ENCODE assay signal across 10 mouse cellular contexts in the genomic region with DNA sequence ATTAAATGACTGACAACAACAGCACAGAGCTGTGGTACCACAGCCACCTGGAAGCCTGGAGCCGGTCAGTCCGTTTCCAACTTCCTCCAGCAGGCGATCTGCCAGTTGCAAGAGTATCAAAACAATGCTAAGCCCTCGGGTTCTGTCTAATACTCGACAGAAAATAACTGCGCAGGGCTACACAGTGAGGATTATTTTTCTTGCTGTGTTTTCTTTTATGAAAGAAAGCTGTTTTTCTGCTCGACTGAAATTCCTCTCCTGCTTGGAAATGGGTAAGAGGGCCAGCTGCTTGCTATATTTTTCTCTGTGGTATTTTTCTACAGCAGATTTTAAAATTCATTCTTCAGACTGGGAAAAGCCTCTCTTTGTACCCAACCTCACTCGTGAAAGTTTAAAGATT. TPM values are rescaled to one million over a fixed set of nuclear protein-coding genes. Genes with fewer than 3 reads are reported as not detected.
DNase-seq lines count a peak whose midpoint lies in the region; ATAC-seq and TF ChIP-seq lines count a peak whose summit lies in the region.
"Had no signal": no experiment of that assay in that cellular context is flagged by ENCODE, and none has a peak within 500 bp of the region (broad histone marks: within the 10 kb centered on the region; RNA-seq: fewer than 3 reads in every experiment).

No protein-coding gene starts in this region.

- no peaks in the 10 kb centered on the region for H3K9me3 ChIP-seq in embryonic facial prominence, embryonic 11.5 days (replicated peaks; ENCODE audit: control insufficient read depth, low read length)

- peak; percentile 19 to 29 for DNase-seq in left cerebral cortex, adult 2 months (ENCODE audit: extremely low spot score in 1 of 2, low spot score in 2 of 2)
- no peak for DNase-seq in left cerebral cortex, adult 11 months (ENCODE audit: low spot score)
- DNase-seq in cerebellum, adult 11 months, result peak; percentile 58
- DNase-seq in embryonic facial prominence, embryonic 11.5 days (ENCODE audit: low spot score), result peak; percentile 66
- peak; percentile 10 for DNase-seq in heart, postnatal 25 days (ENCODE audit: low spot score)
- DNase-seq in layer of hippocampus, postnatal 36 days, result peak; percentile 30 to 38
- DNase-seq in right cerebral cortex, postnatal 4 days, result peak; percentile 50
- no peak for DNase-seq in yolk sac, embryonic 10.5 days (ENCODE audit: low spot score)

- no peaks in the 10 kb centered on the region for H3K36me3 ChIP-seq in embryonic facial prominence, embryonic 11.5 days (replicated peaks; ENCODE audit: control insufficient read depth, insufficient read depth, low read depth, low read length)

- 22% methylated on average over 8 of the region's 8 CpGs for WGBS in embryonic facial prominence, embryonic 11.5 days

- no peak overlapping the region for H3K9ac ChIP-seq in embryonic facial prominence, embryonic 11.5 days (replicated peaks; ENCODE audit: low read length)

- H3K27me3 ChIP-seq in embryonic facial prominence, embryonic 11.5 days (ENCODE audit: control insufficient read depth, insufficient read depth, low read length), result no peaks in the 10 kb centered on the region
- H3K27me3 ChIP-seq: Patski had no signal

- H3K4me1 ChIP-seq in embryonic facial prominence, embryonic 11.5 days (ENCODE audit: control insufficient read depth, insufficient read depth, low read length), result no peaks in the 10 kb centered on the region; the same call in 1 of the 2 replicates

- ATAC-seq in embryonic facial prominence, embryonic 11.5 days (replicated peaks; ENCODE audit: insufficient number of reproducible peaks, low FRiP score, low TSS enrichment, low read depth), result no peak
- ATAC-seq: Patski had no signal

- no peak overlapping the region; the same call in 1 of the 2 replicates for H3K4me3 ChIP-seq in left cerebral cortex, adult 2 months
- no peak overlapping the region for H3K4me3 ChIP-seq in embryonic facial prominence, embryonic 11.5 days (ENCODE audit: low read depth, low read length)

- H3K27ac ChIP-seq in left cerebral cortex, adult 2 months, result peak overlapping the region; percentile 83
- H3K27ac ChIP-seq in embryonic facial prominence, embryonic 11.5 days (replicated peaks; ENCODE audit: low read depth, low read length), result 0 out of 2 replicates have a peak overlapping the region, but pooled peaks have one; percentile 14

- no peak overlapping the region for H3K4me2 ChIP-seq in embryonic facial prominence, embryonic 11.5 days (ENCODE audit: low read depth, low read length)

- TF ChIP-seq CTCF in left cerebral cortex, adult 2 months (IDR thresholded peaks at IDR 0.05), result peak; percentile 36

- intact Hi-C loops in left cerebral cortex, adult 2 months (cut with DNase I), result no loop called here
- intact Hi-C loops in heart, postnatal 25 days (cut with DNase I), result no loop called here

RNA-seq across cellular contexts. Expression of gene Rag2, which starts 23.8 kb away (rescaled TPM):
- not detected for total RNA-seq in left cerebral cortex, adult 2 months (2021)
- polyA plus RNA-seq in embryonic facial prominence, embryonic 11.5 days (2014; fragmentation: Nextera tagmentation; extraction: Ambion mirVana), result not detected in 2 replicates
- not detected for total RNA-seq in heart, postnatal 25 days (2021)
- not detected for total RNA-seq in layer of hippocampus, postnatal 36 days (2021)
- total RNA-seq: gastrocnemius, adult 8-10 months had no signal
- polyA plus RNA-seq: Patski had no signal

RNA-seq across cellular contexts. Expression of gene Rag1, which starts 48.6 kb away (rescaled TPM):
- total RNA-seq in left cerebral cortex, adult 2 months (2021), result under 1 TPM; 0.19 to 0.25 TPM
- polyA plus RNA-seq in embryonic facial prominence, embryonic 11.5 days (2014; fragmentation: Nextera tagmentation; extraction: Ambion mirVana), result 0.61 and 0.66 TPM in 2 replicates
- not detected for total RNA-seq in heart, postnatal 25 days (2021)
- under 1 TPM; 0.10 to 0.12 TPM for total RNA-seq in layer of hippocampus, postnatal 36 days (2021)
- total RNA-seq: gastrocnemius, adult 8-10 months had no signal
- polyA plus RNA-seq: Patski had no signal

RNA-seq across cellular contexts. Expression of gene B230118H07Rik, which starts 48.6 kb away (rescaled TPM):
- 10 to 100 TPM; 28.6 to 30.2 TPM for total RNA-seq in left cerebral cortex, adult 2 months (2021)
- 63.7 and 66.3 TPM in 2 replicates for polyA plus RNA-seq in embryonic facial prominence, embryonic 11.5 days (2014; fragmentation: Nextera tagmentation; extraction: Ambion mirVana)
- 10 to 100 TPM; 80.0 to 90.7 TPM for total RNA-seq in heart, postnatal 25 days (2021)
- total RNA-seq in layer of hippocampus, postnatal 36 days (2021), result 10 to 100 TPM; 32.8 to 35.2 TPM

Comparison
In these comparisons a context has a peak if more than half of its experiments do, and no peak if none do; other contexts are left out.
1. DNase-seq: peak in left cerebral cortex, adult 2 months (2 of 2), cerebellum, adult 11 months (single experiment), embryonic facial prominence, embryonic 11.5 days (single experiment), heart, postnatal 25 days (single experiment), layer of hippocampus, postnatal 36 days (2 of 2) and right cerebral cortex, postnatal 4 days (single experiment); none in left cerebral cortex, adult 11 months (single experiment) and yolk sac, embryonic 10.5 days (single experiment).